Mouse (Mus musculus): Measurements from ENCODE around the gene AU022252. TPM values are rescaled to one million over a fixed set of nuclear protein-coding genes. Genes with fewer than 3 reads are reported as not detected.

AU022252 gene
- polyA plus RNA-seq, 1 experiment from 2014 or later: 34.4 TPM

Other genes starting within 250 kb of the AU022252 start
- gene Slc2a1, start 124.0 kb downstream of the AU022252 start, polyA plus RNA-seq (2016; fragmentation: Nextera tagmentation; extraction: Ambion mirVana): 116 TPM in 2 replicates
- gene Zfp691, start 58.5 kb downstream of the AU022252 start, polyA plus RNA-seq (2016; fragmentation: Nextera tagmentation; extraction: Ambion mirVana): 7.7 and 12.0 TPM in 2 replicates
- gene Ermap, start 42.7 kb downstream of the AU022252 start, polyA plus RNA-seq (2016; fragmentation: Nextera tagmentation; extraction: Ambion mirVana): 5.7 and 6.4 TPM in 2 replicates
- 168 and 190 TPM in 2 replicates for gene Svbp, start 37.4 kb downstream of the AU022252 start, polyA plus RNA-seq (2016; fragmentation: Nextera tagmentation; extraction: Ambion mirVana)
- gene Tmem269, start 14.5 kb downstream of the AU022252 start, polyA plus RNA-seq (2016; fragmentation: Nextera tagmentation; extraction: Ambion mirVana): 0.20 TPM in 1 of 2 replicates, not detected in the other
- 14.6 and 17.7 TPM in 2 replicates for gene P3h1, start 203 bp upstream of the AU022252 start, polyA plus RNA-seq (2016; fragmentation: Nextera tagmentation; extraction: Ambion mirVana)
- 0.10 and 0.22 TPM in 2 replicates for gene Cldn19, start 22.7 kb upstream of the AU022252 start, polyA plus RNA-seq (2016; fragmentation: Nextera tagmentation; extraction: Ambion mirVana)
- 1,189 and 1,315 TPM in 2 replicates for gene Ybx1, start 61.9 kb upstream of the AU022252 start, polyA plus RNA-seq (2016; fragmentation: Nextera tagmentation; extraction: Ambion mirVana)
- 86.7 and 96.4 TPM in 2 replicates for gene Ppih, start 87.8 kb upstream of the AU022252 start, polyA plus RNA-seq (2016; fragmentation: Nextera tagmentation; extraction: Ambion mirVana)
- 11.7 and 15.7 TPM in 2 replicates for gene Ccdc30, start 182.8 kb upstream of the AU022252 start, polyA plus RNA-seq (2016; fragmentation: Nextera tagmentation; extraction: Ambion mirVana)
- gene Ppcs, start 189.7 kb upstream of the AU022252 start, polyA plus RNA-seq (2016; fragmentation: Nextera tagmentation; extraction: Ambion mirVana): 20.0 and 21.0 TPM in 2 replicates
- gene Zmynd12, start 190.1 kb upstream of the AU022252 start, polyA plus RNA-seq (2016; fragmentation: Nextera tagmentation; extraction: Ambion mirVana): 0.20 TPM in 1 of 2 replicates, not detected in the other